Mouse (Mus musculus) lung, postnatal 14 days (tissue): ENCODE measurements around the gene Pthlh.
"Not testable (repeated sequence)": the region's sequence is repeated elsewhere in the genome, so short reads cannot be mapped to it uniquely, and the experiment has no call there.

Source experiments
- DNase-seq: peaks from one replicate; pipeline ENCODE4 v3.0.0; 2021

Pthlh gene

DNA sequence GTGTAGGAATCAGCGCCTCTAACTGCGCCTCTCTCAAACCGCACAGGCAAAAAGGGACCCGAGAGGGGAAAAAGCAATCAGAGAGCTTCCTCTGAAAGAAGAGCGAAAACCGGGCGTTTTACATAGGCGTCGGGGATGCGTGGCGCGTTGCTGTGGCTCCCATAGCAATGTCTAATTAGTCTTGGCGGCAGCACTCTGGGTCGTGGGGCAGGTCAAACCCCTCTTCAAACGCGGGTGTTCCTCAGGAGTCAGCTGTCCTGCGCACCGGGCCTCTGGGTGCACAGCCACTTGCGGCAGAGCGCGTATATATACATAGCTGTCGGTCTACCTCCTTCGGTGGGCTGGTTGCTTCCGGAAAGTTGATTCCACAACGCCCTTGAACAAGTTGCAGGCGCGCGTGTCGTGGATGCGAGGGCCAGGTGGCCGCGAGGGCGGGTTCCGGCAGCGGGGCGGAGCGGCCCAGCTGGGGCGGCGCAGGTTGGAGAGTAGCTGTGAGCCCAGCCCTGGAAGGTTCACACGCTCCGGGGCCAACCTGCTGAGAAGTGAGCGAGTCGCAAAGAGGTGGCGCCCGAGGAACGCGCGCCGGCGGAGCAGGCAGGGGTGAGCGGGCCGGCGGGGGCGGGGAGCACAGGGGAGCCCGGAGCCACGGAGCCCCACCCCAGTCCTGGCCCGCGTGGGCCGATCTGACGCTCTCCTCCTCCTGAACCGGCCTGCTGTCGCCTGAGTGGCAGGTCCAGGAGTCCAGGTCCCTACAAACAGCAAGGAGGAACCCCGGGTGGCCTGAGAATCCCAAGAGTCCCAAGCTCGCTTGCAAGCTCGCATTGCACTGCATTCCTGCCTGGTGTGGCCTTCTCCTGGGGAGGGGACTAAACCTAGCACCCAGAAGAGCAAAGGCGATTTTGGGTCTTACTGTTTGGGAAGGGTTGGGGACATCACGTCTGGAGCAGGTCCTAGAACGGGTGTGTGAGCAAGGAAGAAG is at the start of gene Pthlh:
TSS of gene Pthlh (minus strand) at position 597 of the 979 bp plus-strand sequence.
- DNase-seq, result peak; percentile 63

DNA sequence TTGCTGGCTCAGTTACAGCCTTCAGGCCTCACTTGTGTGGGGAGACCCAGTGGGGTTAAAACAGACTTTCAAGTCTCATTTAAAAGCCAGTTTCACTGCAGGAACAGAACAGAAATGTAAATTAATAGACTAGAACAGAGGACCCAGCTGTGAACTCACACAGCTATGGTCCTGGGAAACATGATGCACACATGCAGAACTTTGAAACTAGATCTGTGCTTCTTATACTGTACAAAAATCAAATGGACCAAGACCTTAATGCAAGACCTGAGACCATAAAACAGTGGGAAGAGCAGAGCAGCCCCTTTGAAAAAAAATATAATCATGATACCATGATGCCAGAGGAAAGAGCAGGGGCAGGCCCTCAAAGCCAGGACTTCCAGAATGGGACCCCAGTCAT is 49.3 kb upstream of the Pthlh start:
- DNase-seq, result no peak

DNA sequence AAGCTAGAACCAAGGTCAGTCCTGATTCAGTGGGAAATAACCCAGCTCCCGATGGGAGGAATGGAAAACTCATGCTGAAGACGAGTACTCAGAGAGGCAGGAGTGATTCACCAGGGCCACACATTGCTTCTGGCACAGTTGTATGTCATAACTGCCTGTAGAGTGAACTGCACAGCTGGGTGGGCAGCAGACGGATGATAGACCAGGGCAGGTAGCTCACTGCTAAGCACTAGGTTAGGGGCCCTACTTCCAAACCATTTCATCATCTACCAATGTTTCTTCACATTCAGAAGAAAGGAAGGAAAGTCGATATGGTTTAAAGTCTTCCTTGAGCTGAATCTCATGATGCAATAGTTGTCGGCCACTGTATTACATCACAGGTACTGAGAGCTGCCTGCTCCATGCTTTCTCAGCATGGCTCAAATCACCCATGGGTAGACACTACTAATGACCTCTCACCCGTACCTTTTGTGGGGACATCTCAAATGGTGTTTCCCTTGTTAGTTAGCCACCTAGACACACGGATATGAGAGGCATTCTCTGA is 46.5 kb upstream of the Pthlh start:
- no peak for DNase-seq

DNA sequence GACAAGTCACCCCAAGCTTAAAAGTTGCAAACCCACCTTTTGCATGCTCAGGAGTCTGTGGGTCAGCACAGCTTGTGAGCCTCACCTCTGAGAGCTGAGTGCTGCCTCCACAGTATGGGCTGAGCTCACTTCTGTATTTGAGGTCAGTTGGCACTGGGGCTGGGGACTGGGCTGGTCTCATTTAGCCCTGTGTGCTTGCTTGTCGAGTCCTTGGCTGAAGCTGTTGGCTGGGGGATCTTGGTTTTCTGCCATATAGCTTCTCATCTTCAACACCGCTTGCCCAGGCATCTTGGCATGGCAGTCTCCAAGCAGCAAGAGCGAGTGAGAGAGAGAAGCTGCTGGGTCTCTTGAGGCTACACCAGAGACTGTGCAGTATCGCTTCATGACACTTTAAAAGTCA is 46.1 kb upstream of the Pthlh start:
- DNase-seq, result no peak

DNA sequence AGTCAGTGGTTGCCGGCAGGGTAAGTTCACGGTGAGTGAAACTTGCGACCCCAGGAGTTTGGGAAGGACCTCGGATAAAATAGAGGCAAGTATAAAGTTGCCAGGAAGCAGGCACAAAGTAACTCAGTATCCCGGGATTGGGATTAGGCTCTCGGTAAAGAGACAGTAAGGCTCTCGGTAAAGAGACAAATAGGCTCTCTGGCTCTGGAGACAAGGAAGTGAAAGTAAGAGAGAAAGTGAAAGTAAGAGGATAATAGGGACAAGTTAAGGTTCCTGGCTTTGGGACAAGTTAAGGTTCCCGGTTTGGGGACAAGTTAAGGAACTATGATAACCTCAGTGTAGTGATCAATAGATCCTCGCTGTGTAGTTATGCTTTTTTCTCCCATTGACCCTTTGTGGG is 40.3 kb upstream of the Pthlh start:
- DNase-seq, result not testable (repeated sequence)

DNA sequence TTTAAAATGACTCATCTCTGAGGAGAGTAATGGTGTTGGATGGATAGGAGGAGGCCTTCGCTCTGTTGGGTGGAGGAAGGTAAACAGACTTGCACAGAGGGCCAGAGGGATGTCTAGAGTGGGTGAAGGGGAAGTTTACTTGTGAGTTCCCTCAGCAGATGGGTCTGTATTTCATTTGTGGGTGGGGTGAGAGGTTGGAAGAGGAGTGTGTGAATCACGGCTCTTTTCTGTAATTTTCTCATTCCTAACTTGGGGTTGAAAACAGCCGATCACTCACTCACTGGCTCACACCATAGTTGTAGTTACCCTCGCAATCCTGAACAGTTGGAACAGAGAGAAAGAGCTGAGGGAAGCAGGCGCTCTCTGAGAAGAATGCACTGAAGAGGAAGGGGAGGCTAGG is 35.6 kb upstream of the Pthlh start:
- no peak for DNase-seq

DNA sequence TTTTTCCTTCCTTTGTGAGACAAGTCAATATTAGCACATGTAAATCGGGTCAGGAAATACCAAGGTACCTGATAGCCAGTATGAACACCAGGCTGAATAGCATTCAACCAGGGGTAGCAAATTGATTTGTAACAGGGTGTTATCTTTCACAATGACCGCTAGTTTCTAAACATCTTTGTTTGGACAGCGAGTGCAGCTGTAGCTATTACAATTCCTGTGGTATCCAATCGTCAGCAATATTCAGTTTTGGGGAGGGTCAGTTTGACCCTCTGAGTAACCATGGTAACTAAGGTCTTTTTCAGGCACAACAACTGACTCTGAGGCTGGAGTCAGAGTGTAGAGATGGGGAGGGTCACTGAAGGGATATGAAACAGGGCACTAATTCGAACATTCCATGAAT is 15.3 kb upstream of the Pthlh start:
- DNase-seq, result no peak

DNA sequence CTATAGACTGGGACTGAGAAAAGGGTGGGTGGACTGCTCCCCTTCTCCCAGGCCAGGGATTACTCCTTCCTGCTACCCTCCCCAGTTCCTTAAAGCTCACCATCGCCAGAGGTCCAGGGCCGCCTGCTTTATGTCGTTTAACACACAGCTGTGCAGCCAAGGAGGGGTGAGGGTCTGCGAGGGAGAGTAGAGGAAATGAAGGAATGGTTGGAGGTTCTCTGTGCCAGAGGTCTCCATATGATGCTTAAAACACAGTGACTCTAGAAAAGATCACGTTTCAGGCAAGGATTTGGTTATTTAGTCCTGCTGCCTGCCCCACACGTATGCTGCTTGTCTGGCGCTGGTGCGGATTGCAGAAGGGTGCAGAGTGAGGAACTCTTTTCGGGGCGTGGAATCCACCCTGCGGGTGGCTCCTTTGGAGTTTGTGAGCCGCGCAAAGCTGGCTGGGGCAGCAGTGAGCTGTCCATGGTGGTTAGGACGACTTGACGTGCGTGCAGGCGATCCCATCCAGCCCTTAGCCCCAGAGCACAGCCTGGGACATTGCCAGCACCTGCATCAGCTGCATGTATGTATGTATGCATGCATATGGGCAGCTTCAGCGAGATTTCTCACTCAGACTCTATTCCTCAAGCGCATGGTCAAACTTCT is 4.3 kb upstream of the Pthlh start:
- peak; percentile 32 for DNase-seq

DNA sequence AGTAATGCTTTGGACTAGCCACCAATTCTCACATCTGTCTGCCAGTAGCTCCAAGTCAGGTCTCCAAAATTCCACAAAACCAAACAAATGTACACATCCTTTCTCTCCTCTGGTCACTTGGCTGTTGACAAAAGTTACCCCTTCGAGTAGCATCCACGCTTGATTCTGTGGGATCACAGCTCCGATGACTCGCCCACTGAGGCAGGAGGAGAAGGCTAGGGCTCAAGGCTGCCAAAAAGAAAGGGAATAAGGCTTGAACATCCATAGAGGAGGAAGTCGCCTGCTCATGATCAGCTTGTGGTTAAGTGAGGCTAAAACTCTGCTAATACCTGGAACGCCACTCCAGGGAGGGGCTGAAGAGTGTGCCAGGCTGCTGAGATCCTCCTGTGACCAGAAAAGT is 2.5 kb upstream of the Pthlh start:
- DNase-seq, result no peak

DNA sequence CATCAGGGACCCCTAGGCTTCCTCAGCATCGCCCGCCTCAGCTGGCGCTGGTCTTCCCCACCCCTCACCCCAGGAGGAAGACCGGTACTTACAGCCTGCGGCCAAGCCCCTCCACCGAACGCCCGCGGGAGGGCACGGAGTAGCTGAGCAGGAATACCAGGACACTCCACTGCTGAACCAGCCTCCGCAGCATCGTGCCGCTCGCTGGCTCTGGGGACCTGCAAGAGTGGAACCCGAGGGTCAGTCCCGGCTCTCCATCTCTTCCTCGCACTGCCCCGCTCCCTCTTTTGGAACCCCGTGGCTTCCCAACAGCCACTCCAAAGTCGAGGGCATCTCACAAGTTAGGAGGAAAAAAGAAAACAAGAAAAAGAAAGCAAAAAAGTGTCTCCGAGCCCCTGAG is 805 bp downstream of the Pthlh start:
- peak; percentile 5 for DNase-seq

DNA sequence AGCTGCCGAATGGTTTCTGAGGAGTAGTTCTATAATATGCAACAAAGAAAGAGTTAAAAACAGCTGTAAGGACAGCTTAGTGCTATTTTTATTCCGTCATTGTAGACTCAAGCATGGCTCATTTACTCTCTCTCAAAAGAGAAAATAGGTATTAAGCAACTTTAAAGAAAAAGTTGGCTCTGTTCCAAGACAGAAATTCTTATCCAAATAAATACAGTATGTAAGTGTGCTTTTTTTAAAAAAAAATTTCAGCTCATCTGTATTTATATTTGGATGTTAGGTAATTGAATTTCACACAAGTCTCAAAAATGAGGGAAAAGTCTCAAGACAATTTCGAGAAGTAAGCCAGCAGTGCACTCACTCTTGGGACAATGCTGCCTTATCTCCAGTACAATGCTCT is 2.4 kb downstream of the Pthlh start:
- no peak for DNase-seq

DNA sequence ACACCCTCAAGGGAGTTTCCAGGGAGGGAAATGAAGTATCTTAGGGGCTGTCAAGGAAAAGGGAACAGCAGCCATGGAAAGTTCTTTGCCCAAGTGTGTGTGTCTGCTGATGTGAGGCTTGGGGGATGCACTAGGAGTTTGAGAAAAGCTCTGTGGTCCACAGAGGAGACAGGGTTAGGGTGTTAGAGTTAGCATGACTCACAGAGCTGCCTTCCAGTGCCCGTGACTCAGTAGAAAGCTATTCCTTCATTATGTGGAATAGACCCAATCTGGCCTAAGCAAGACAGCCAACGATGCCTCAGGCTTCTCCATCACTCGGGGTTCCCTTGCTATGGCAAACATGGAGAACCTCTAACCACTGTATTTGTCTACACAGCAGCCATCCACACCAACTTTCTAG is 3.2 kb downstream of the Pthlh start:
- DNase-seq, result no peak

DNA sequence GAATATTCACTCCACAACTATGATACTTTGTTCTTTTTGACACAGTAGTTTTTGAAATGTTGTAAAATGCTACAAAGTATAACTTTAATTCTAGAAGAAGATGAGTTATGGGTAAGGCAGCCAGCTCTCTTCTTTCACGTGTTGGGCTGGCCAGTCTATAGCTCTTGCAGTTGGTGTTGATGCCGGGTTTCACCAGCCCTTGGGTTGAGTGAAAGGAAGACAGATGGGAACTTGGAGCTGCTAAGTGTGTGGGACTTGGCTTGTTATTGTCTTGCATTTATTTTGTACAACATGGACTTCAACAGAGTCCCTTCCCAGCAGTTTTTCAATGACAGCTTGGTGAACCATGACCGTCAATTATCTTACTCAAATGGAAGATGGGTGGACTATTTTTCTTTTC is 16.2 kb downstream of the Pthlh start:
- no peak for DNase-seq

DNA sequence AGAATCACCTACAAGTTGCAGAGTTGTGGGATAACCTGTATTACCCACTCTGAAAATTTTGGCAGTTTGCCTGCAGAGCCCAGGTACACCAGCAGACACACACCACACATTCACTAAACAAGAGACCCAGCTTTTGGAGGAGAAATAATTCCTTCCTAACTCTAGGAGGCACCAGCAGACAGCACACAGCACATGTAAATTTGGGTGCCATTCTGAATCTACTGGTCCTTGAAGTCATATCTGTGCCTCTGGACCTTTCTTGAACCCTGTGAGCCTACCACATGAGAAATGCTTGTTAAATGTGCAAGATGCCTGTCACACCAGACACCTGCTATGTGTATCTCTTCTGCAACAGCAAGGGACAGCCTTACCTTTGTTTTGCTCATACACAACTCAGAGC is 19.7 kb downstream of the Pthlh start:
- DNase-seq, result no peak

DNA sequence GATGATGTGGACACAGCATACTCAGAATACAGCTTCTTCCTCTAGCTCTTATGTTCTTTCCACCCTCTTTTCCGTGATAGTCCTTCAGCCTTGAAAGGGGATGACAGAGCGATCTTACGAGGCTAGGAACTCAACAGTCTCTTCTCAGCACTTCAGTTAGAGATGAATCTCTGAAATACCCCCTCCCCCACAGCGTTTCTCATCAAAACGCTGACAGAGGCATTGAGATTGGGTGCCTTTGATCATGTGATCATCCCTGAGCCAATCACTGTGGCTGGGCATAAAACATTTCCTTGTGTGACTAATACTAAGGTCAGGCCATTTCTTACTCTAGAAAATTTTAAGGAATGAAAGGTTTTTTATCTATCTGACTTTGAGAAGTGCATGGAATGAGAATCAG is 20.3 kb downstream of the Pthlh start:
- no peak for DNase-seq

DNA sequence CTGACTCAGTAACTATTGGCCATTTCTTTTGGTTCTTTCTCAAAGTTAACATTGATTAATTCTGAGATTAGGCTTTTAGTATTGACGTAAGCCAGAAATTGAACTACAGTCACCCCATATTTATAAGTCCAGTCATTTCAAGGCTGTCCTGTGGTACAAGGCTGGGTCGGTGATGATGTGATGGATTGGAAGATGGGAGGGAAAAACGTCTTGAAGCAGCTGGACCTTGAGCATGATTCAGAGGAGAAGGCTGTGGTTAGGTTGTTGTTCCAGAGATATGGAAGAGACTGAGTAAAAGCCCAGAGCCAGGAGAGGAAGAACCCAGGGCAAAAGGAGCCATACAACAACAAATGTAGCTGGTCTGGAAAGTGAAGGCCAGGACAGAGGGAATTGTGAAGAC is 22.4 kb downstream of the Pthlh start:
- DNase-seq, result no peak

DNA sequence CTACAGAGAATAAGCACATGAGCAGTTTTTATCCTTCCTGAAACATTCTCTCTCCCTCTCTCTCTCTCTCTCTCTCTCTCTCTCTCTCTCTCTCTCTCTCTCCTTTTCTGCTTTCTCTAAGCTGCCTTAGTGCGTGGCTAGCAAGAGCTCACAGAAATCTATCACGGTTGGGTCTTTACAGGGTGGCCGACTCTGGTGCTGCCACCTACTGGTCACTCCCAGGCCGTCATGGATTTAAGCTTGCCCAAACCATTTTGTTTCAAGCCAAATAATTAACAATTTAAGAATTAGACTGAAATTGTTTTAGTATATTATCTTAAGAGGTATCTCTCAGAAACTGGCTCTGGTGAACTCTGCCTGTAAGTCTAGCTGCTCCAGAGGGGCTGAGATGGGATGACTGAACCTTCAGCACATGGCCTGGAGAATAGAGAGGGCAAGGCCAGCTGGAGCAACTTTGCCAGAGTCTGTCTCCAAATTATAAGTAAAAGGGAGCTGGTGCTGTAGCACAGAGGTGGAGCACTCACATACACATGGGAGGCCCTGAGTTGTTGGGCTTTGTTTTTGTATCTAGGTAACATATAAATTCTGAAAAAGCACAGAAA is 23.7 kb downstream of the Pthlh start:
- peak; percentile 62 for DNase-seq

DNA sequence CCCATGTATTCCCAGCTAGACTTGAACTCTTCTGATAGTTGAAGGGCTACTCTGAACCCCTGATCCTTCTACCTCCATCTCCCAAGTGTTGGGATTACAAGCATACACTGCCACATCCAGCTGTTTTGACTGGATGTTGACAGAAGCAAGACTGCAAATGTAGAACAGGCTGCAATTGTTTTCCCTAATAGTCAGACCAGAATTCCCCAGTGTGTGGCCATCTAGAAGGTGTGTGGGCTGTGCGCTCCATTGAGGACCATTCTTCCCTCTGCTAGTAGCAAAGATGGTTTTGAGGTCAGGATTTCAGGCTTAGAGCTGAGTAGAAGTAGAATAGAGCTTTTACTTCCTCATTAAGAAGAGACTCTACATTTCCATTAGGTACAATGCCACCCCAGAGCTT is 37.3 kb downstream of the Pthlh start:
- DNase-seq, result no peak

DNA sequence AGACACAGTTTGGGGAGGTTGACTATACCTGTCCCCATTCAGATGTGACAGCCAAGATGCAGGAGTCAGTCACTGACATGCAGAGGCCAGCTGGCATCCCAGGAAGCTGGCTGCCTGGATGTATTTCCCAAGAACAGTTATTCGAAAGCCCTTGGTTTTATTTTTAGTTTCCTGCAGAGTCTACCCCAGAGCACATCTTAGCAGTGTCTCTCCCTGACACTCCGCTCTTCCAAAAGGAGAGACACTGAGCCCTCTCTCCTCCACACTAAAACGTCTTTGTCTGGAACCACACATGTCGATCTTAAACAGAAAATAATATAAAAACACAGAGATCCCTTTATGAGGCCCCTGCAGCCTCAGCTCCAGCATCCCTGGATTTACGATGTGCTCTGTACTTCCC is 44.9 kb downstream of the Pthlh start:
- DNase-seq, result no peak

DNA sequence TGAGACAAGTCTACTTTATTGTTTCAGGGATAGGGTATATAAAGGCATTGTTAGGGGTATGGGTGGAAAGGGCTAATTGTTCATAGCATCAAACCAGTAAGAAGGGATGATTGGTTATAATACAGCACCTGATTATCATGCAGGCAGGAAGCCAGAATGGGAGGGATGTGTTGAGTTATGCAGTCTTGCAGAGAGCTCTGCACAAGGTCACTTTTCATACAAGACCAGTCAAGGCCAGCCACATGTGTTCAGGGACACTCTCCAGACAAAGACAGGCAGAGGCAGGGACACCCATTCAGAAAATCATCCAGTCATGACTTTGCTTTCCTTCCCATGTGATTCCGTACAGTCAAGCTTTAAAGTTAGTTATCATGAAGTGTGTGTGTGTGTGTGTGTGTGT is 47.8 kb downstream of the Pthlh start:
- no peak for DNase-seq

DNA sequence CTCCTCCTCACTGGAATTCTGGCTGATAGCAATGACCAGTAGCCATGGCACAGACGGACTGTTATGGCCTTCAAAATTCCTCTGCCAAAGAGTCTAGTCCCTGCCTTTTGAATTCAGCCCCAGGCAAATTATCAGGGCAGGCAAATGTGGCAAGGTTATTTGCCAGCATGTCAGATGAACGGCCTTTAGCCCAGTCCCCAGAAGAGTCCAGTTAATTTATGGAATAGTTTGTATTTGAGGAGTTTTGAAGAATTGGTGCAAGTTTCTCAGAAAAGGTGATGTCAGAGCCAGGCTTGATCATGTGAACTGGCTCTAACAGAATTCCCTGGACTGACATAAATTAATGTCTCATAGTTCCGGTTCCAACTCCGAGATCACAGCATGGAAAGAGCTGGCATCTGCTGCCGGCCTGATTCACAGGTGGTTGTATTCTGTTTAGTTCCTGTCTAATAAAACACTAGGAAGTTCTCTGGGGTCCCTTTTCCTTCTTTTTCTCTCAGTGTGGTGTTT is 56.1 kb downstream of the Pthlh start:
- DNase-seq, result no peak
